Mouse (Mus musculus) kidney, adult 9 months (tissue): Measurements from ENCODE around the gene Mrpl30.

Experiments used
- DNase-seq: peaks from one replicate; pipeline ENCODE4 v3.0.0; 2022

Mrpl30 gene

DNA sequence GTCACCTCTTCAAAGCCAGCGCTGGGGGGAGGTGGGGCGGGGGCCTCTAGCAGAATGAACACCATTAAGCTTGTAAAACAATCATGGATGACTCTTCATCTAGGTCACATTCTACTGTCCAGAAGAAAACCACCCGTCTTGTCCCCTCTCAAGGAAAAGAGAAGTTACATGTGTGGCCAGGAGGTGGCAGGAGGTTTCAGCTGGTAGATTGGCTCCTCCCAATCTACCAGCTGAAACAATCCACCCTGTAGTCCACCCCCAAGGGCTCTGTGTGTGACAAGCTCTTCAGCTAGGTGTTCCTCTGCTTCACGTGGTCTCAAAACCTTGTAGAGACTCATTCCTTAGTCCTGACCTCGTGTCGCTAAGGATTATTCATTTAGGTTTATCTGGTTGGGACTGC lies 12.9 kb downstream of the Mrpl30 start:
- peak; percentile 34 for DNase-seq

DNA sequence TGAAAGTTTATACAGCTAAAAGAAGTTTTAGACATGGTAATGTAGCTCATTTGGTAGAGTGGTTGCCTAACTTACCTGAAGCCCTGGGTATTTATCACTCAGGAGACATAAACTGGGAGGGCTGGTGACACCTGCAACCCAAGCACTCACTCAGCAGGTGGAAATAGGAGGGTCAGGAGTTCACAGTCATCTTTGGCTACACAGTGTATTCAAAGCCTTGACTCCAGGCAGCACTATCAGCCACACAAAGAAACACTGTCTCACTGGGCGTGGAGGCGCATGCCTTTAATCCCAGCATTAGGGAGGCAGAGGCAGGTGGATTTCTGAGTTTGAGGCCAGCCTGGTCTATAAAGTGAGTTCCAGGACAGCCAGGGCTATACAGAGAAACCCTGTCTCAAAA lies 22.5 kb downstream of the Mrpl30 start:
- no peak for DNase-seq

DNA sequence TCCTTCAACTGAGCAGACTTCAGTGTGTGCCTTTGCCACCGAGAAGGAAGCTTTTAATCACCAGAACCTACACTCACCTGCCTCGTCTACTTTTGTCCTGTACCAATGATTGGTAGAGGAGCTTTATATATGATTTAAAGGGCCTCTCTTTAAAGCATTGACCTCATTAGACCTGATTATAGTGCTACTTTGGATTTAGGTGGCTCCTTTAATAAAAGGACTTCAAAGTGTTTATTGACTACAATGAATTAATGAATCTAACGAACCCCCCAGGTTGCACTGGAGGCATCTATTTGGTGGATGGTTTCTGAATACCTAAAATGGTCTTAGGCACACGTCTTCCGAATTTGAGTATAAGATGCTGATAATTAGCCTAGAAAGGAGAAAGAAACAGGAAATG lies 26.1 kb downstream of the Mrpl30 start, which contains the start of gene Lyg2:
Gene Lyg2, minus strand, starts transcription at position 101 of the 400 bp plus-strand sequence.
- no peak for DNase-seq

DNA sequence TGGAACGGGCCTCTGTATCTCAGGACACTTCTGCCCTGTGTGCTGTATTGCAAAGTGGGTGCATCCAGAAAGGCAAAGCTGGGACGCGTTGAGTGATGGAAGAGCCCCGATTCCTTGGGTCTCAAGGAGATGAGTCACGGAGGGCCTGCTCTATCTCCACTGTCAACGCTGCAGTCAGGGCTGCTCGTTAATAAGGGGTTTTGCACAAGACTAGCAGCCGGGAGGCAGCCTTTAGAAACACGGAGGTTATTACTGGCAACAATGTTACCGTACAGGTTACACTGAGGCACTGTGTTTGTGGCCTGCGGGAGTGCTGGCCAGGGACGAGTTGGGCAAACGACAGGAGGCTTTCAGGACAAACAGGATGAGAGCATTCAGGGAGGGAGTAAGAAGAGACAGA lies 27.4 kb downstream of the Mrpl30 start:
- DNase-seq, result no peak

DNA sequence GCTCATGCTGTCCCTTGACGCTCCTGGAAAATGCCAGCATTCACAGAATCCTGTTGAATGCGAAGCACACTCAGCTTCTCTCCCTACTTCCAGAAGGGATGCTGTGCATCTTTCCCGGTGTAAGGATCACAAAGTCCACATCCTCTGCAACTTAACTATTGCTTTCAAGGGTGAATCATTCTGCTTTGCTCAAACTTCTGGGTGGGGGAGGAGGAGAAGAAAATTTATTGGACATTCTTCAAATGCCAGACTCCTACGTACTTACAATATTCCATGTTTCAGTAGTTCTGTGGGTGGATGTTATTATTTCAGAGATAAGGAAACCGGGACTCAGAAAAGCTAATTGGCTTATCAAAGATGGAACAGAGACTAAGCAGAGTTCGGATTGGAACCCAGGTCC lies 27.8 kb downstream of the Mrpl30 start:
- no peak for DNase-seq

DNA sequence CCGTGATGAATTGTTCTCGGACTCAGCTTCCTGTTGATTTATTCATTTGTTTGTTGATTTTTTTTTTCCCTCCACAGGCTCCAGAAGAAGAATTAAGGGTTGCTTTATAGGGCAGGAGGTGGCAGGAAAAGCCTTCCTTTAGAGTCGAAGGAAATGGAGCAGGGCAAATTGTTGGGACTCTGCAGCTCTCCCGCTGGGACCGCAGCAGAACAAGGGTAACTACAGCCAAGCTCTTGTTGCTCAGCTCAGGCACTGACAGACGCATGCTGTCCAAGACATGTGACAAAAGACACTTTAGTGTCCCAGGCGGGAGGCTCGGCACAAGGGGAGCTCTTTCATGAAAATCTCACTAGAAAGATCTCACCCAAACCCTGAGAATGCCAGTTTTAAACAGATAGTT lies 32.3 kb downstream of the Mrpl30 start:
- DNase-seq, result no peak

DNA sequence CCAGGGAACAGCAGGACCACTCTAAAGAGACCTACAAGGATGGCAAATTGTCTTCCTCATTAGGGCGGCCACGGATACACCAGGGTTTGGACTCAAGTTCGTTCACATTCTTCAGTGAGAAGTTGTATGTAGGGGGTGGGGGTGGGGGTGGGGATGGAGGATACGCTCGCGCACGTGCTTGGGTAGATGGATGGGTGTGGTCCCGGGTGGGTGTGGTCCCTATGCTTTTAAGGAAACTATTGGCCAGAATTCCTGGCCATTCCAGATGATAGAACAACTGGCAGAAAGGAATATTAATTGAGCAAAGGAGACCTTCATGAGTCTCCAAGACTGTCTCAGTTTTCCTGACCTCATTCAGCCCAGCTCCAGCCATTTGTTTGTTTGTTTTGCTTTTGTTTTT lies 35.7 kb downstream of the Mrpl30 start:
- no peak for DNase-seq

DNA sequence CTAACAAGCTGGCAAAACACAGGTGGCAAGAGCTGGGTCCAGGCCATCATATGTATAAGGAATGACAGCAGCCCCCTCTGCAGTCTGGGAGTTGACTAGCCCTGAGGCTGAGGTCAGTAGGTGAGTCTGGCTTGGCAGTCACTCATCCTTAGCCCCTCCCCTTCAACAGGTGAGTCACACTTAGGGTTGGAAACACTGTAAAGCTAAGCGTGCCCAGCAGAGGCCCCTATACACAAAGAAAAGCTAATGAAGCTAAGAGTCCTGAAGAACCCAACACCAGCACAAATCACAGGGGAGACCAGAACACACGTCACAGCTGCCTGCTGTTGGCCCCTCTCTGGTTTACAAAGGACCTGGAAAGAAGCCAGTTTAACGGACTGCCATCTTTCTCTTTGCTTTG lies 41.5 kb downstream of the Mrpl30 start:
- peak; percentile 67 for DNase-seq
